Mouse (Mus musculus) embryonic facial prominence, embryonic 13.5 days (tissue): ENCODE measurements at regions not wholly inside any gene's neighbourhood (a gene's known extent, or its start where the extent isn't known, plus 50 kb on each side); places are given as distances from the start of the nearest gene placed in this dataset.
A peak's percentile ranks its signal among the peaks of the same experiment; 100 is the strongest.
"Not testable (repeated sequence)": the region's sequence is repeated elsewhere in the genome, so short reads cannot be mapped to it uniquely, and the experiment has no call there.

Experiments used
- ATAC-seq: fragments of 200-750 bp; cut with Nextera tagmentation; 2 replicates; pipeline ENCODE4 v1.8.0; 2017; ENCODE audit warnings: low read depth; ENCODE audit not compliant: insufficient number of reproducible peaks, insufficient read depth, low FRiP score, low TSS enrichment
- H3K27ac ChIP-seq: fragments of 300-500 bp; sonication (generic); 2 replicates; pipeline ENCODE4 v1.5.1; 2015; ENCODE audit warnings: moderate library complexity, mild to moderate bottlenecking, inconsistent platforms
- H3K27me3 ChIP-seq: fragments of 300-500 bp; sonication (generic); 2 replicates; pipeline ENCODE4 v1.6.1; 2015; ENCODE audit warnings: mild to moderate bottlenecking, inconsistent platforms
- H3K36me3 ChIP-seq: fragments of 300-500 bp; sonication (generic); 2 replicates; pipeline ENCODE4 v1.6.1; 2015; ENCODE audit warnings: mild to moderate bottlenecking, inconsistent platforms
- H3K4me1 ChIP-seq: fragments of 300-500 bp; sonication (generic); 2 replicates; pipeline ENCODE4 v1.6.1; 2015; ENCODE audit warnings: inconsistent platforms
- H3K4me2 ChIP-seq: fragments of 300-500 bp; sonication (generic); 2 replicates; pipeline ENCODE4 v1.6.1; 2015; ENCODE audit warnings: moderate library complexity, mild to moderate bottlenecking, inconsistent platforms
- H3K4me3 ChIP-seq: fragments of 300-500 bp; sonication (generic); 2 replicates; pipeline ENCODE4 v1.5.1; 2015; ENCODE audit warnings: mild to moderate bottlenecking, inconsistent platforms
- H3K9ac ChIP-seq: fragments of 300-500 bp; sonication (generic); 2 replicates; pipeline ENCODE4 v1.6.1; 2015; ENCODE audit warnings: mild to moderate bottlenecking, inconsistent platforms
- H3K9me3 ChIP-seq: fragments of 300-500 bp; sonication (generic); 2 replicates; pipeline ENCODE4 v1.6.1; 2016; ENCODE audit warnings: inconsistent platforms
- WGBS: fragments of 180-500 bp; shearing (Covaris S2); methylation state at CpG from one replicate; pipeline ENCODE4 v1.1.7; 2015; ENCODE audit warnings: mixed read lengths; 5-methylcytosine and 5-hydroxymethylcytosine counted together

- not testable (repeated sequence) for H3K9ac ChIP-seq, ATAC-seq, H3K27ac ChIP-seq, H3K4me3 ChIP-seq, H3K9me3 ChIP-seq, H3K27me3 ChIP-seq, H3K36me3 ChIP-seq, H3K4me1 ChIP-seq, H3K4me2 ChIP-seq
- 41% methylated on average over 1 of the region's 1 CpGs for WGBS
Measured at GRCm38 (mm10) chr16:8914183-8914582, 84.3 kb downstream of the 1810013L24Rik start.

- Histone ChIP-seq H3K36me3 (no peaks in the 10 kb centered on the region), H3K9ac (no peak overlapping the region), H3K4me2 (no peak overlapping the region), H3K27me3 (no peaks in the 10 kb centered on the region), H3K27ac (no peak overlapping the region), H3K9me3 (no peaks in the 10 kb centered on the region), H3K4me3 (no peak overlapping the region), H3K4me1 (no peaks in the 10 kb centered on the region)
- ATAC-seq = no peak
- WGBS = 48% methylated on average over 7 of the region's 7 CpGs
Measured at GRCm38 (mm10) chr16:8916091-8916490, 86.2 kb downstream of the 1810013L24Rik start.

GRCm38 (mm10) chr16:8918741-8919535, 89.0 kb downstream of the 1810013L24Rik start:
- Histone ChIP-seq H3K27ac (no peak overlapping the region), H3K9me3 (no peaks in the 10 kb centered on the region), H3K27me3 (no peaks in the 10 kb centered on the region), H3K36me3 (no peaks in the 10 kb centered on the region), H3K4me1 (no peaks in the 10 kb centered on the region), H3K4me3 (no peak overlapping the region), H3K4me2 (no peak overlapping the region), H3K9ac (no peak overlapping the region)
- ATAC-seq = no peak
- 83% methylated on average over 9 of the region's 9 CpGs for WGBS

GRCm38 (mm10) chr16:8924732-8925131, 94.8 kb downstream of the 1810013L24Rik start:
- Histone ChIP-seq H3K9me3 (no peaks in the 10 kb centered on the region), H3K27ac (no peak overlapping the region), H3K4me2 (no peak overlapping the region), H3K9ac (no peak overlapping the region), H3K4me3 (no peak overlapping the region), H3K36me3 (no peaks in the 10 kb centered on the region), H3K4me1 (no peaks in the 10 kb centered on the region), H3K27me3 (no peaks in the 10 kb centered on the region)
- ATAC-seq = no peak
- WGBS = 89% methylated on average over 4 of the region's 4 CpGs

GRCm38 (mm10) chr16:8931961-8932360, 102.1 kb downstream of the 1810013L24Rik start:
- Histone ChIP-seq H3K4me1 (no peaks in the 10 kb centered on the region), H3K36me3 (no peaks in the 10 kb centered on the region), H3K9ac (no peak overlapping the region), H3K27ac (no peak overlapping the region), H3K9me3 (no peaks in the 10 kb centered on the region), H3K27me3 (no peaks in the 10 kb centered on the region), H3K4me2 (no peak overlapping the region), H3K4me3 (no peak overlapping the region)
- no peak for ATAC-seq

- 92% methylated on average over 3 of the region's 3 CpGs for WGBS
- Histone ChIP-seq H3K36me3 (no peaks in the 10 kb centered on the region), H3K27me3 (no peaks in the 10 kb centered on the region), H3K4me2 (no peak overlapping the region), H3K9ac (no peak overlapping the region), H3K4me3 (no peak overlapping the region), H3K27ac (no peak overlapping the region), H3K9me3 (no peaks in the 10 kb centered on the region), H3K4me1 (no peaks in the 10 kb centered on the region)
- ATAC-seq = no peak
Measured at GRCm38 (mm10) chr16:8933121-8933520, 103.2 kb downstream of the 1810013L24Rik start.

- no peak overlapping the region for H3K4me3 ChIP-seq
- H3K4me2 ChIP-seq = no peak overlapping the region
- H3K27ac ChIP-seq = no peak overlapping the region
- no peaks in the 10 kb centered on the region for H3K4me1 ChIP-seq
- no peak overlapping the region for H3K9ac ChIP-seq
- no peaks in the 10 kb centered on the region for H3K9me3 ChIP-seq
- no peaks in the 10 kb centered on the region for H3K27me3 ChIP-seq
- ATAC-seq = no peak
- H3K36me3 ChIP-seq = no peaks in the 10 kb centered on the region
Measured at GRCm38 (mm10) chr16:8936446-8936845, 106.5 kb downstream of the 1810013L24Rik start.

GRCm38 (mm10) chr16:8938516-8938915, 108.6 kb downstream of the 1810013L24Rik start:
- no peak overlapping the region for H3K4me2 ChIP-seq
- 43% methylated on average over 5 of the region's 5 CpGs for WGBS
- H3K4me3 ChIP-seq = no peak overlapping the region
- ATAC-seq = no peak
- H3K27ac ChIP-seq = no peak overlapping the region
- H3K9ac ChIP-seq = no peak overlapping the region
- no peaks in the 10 kb centered on the region for H3K36me3 ChIP-seq
- no peaks in the 10 kb centered on the region for H3K4me1 ChIP-seq
- H3K27me3 ChIP-seq = no peaks in the 10 kb centered on the region
- H3K9me3 ChIP-seq = no peaks in the 10 kb centered on the region

- no peaks in the 10 kb centered on the region for H3K36me3 ChIP-seq
- H3K4me1 ChIP-seq = no peaks in the 10 kb centered on the region
- H3K4me2 ChIP-seq = no peak overlapping the region
- no peaks in the 10 kb centered on the region for H3K9me3 ChIP-seq
- H3K4me3 ChIP-seq = no peak overlapping the region
- ATAC-seq = no peak
- 38% methylated on average over 7 of the region's 7 CpGs for WGBS
- H3K27ac ChIP-seq = no peak overlapping the region
- H3K9ac ChIP-seq = no peak overlapping the region
- H3K27me3 ChIP-seq = no peaks in the 10 kb centered on the region
Measured at GRCm38 (mm10) chr16:8939136-8939535, 109.2 kb downstream of the 1810013L24Rik start.

GRCm38 (mm10) chr16:8944412-8945102, 114.7 kb downstream of the 1810013L24Rik start:
- no peak overlapping the region for H3K4me3 ChIP-seq
- ATAC-seq = no peak
- 29% methylated on average over 5 of the region's 5 CpGs for WGBS
- H3K9me3 ChIP-seq = no peaks in the 10 kb centered on the region
- H3K4me1 ChIP-seq = peaks cover 8% of the 10 kb centered on the region; the same call in 1 of the 2 replicates
- no peak overlapping the region for H3K9ac ChIP-seq
- H3K27ac ChIP-seq = no peak overlapping the region
- H3K4me2 ChIP-seq = no peak overlapping the region
- no peaks in the 10 kb centered on the region for H3K27me3 ChIP-seq
- H3K36me3 ChIP-seq = no peaks in the 10 kb centered on the region

GRCm38 (mm10) chr16:8947846-8948245, 117.9 kb downstream of the 1810013L24Rik start:
- no peak overlapping the region for H3K4me2 ChIP-seq
- peak; percentile 48; the same call in 1 of the 2 replicates for ATAC-seq
- no peak overlapping the region for H3K9ac ChIP-seq
- H3K27me3 ChIP-seq = no peaks in the 10 kb centered on the region
- WGBS = 38% methylated on average over 5 of the region's 5 CpGs
- no peak overlapping the region for H3K27ac ChIP-seq
- H3K4me3 ChIP-seq = no peak overlapping the region
- H3K4me1 ChIP-seq = peaks cover 8% of the 10 kb centered on the region; the same call in 1 of the 2 replicates
- no peaks in the 10 kb centered on the region for H3K36me3 ChIP-seq
- H3K9me3 ChIP-seq = no peaks in the 10 kb centered on the region
